Mouse (Mus musculus) naive thymus-derived CD4-positive, alpha-beta T cell, adult 2 months (primary cell): ENCODE results near the gene Ppfibp2.

Experiments
- DNase-seq: peaks from one replicate; pipeline ENCODE4 v3.0.0-alpha.2; 2011; ENCODE audit warnings: low read depth

Gene Ppfibp2

GRCm38 (mm10) chr7:107618028-107618992 lies 23.3 kb downstream of the Ppfibp2 start:
- no peak for DNase-seq

- no peak for DNase-seq
Observed at GRCm38 (mm10) chr7:107619225-107619624, 24.2 kb downstream of the Ppfibp2 start.

- DNase-seq, result no peak
Observed at GRCm38 (mm10) chr7:107620137-107620536, 25.1 kb downstream of the Ppfibp2 start.

DNA sequence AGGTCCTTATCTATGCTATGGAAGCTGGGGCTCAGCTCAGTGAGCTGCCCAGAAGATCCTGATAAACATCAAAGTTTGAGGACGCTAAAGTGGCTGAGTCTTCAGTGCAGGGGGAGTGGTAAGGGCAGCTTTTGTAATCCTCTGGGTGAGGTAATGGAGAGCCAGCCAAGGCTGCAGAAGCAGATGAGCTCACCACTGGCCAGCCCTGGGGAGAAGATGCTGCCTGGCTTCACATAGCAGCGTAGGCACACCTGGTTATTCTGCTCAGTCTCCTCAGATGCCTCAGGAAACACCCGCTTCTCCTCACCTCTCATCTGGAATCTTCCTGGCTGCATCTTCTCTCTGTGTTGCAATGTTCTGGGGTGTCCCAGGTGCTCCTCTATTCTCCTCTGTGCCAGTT lies 29.4 kb downstream of the Ppfibp2 start:
- DNase-seq, result no peak

DNA sequence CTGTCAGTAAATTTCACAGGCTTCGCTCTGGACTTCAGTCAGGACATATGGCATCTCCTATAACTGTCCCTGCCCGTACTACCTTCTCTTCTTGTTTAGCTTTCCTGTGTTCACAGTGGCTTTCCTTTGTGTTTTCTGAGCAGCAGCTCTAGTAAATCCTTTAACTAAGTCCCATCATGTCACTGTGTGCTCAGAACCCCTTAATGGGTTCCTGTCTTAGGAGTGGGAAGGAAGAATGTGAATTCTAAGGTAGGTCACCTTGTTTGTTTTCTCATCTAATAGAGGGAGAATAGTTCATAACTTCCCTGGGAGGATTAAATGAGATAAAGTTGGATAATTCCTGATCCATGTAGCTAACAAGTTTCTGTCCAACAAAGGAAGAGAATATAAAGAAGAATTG lies 30.1 kb downstream of the Ppfibp2 start, which contains the start of gene 5330417H12Rik:
Gene 5330417H12Rik, minus strand, starts transcription at position 101 of the 400 bp plus-strand sequence.
- no peak for DNase-seq

DNA sequence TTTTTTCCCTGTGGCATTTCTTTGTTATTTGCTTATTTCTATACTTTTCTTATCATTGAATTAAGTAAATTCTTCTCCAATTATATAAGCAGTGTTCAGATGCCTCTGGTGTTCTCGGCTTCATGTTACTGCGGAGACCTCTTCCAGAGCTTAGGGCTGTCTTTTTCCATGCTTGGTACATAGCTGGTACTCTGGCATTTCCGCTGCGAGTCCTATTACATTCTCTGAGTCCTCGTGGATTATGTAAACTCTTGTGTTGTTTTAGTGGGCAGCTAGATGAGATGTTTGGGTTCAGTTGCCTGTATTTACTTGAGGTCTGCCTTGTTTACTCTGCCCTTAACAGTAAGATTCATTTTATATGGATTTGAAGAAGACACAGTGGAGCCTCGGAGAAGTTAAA lies 30.8 kb downstream of the Ppfibp2 start:
- DNase-seq, result no peak

GRCm38 (mm10) chr7:107628383-107628782 lies 33.4 kb downstream of the Ppfibp2 start:
- no peak for DNase-seq

- no peak for DNase-seq
Observed at GRCm38 (mm10) chr7:107633201-107633600, 38.2 kb downstream of the Ppfibp2 start.

DNA sequence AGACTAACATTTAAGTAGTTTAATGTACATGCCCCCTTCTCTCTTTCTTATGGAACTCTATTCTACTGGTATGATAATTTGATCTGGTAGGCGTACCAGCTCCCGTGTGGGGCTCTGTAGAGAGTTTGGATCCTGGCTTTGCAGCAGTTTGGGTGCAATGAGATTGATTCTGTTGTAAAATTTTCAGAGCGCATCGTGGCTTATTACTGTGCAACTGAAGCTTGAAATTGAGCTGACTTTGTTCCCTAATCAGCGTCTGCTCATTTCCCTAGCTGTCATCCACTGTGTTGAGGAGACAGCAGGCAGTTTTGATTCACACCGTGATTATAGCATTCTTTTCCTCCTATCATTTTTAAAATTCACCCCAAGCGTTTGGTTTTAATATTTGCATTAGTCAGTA lies 42.4 kb downstream of the Ppfibp2 start:
- DNase-seq, result no peak

DNA sequence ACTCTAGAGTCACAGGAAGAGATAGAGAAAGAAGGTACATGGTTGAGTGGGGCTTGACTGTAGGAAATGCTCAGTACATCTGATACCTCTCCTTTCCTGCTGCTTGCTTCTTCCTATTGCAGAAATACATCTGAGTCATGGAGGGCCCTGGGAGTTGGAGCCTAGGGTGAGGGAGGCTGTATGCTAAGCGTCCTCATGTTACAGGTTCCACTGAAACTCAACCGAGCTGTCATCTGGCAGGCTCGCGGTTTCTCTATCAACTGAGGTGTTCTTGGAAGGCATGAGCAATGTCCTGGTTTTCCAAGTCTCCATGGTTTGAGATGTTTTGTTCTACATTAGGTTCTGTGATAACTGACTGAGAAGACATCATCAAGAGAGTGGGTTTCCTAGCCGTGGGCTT lies 43.0 kb downstream of the Ppfibp2 start:
- no peak for DNase-seq

DNA sequence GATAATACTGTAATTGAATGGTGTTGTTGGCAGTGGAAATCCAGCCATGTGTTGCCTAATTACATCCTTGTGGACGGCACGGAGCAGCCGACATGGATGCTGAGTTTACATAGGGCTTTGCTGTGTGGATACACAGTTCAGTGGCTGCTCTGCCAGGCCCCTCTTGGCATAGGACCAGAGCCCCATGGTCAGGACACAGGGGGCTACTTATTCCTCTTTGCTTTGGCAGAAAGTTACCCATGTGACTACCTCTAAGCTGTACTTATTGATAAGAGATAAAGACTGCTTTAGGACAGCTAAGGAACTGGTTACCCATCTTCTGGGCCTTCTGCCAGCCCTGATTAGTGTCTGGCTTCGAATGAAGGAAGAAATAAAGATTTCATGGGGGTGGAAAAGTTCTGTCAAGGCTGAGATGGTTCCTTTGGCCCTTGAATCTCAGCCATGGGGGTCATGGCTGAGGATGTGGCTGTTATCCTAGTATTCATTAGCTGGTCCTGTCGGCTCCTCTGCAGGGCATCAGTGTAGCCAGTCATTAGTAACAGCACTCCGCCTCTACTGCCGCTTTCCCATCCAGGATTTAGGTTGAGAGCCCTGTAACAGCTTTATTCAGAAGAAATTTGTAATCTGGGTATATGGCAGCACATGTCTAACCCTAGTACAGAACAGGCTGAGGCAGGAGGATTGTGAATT lies 47.7 kb downstream of the Ppfibp2 start:
- DNase-seq, result no peak

DNA sequence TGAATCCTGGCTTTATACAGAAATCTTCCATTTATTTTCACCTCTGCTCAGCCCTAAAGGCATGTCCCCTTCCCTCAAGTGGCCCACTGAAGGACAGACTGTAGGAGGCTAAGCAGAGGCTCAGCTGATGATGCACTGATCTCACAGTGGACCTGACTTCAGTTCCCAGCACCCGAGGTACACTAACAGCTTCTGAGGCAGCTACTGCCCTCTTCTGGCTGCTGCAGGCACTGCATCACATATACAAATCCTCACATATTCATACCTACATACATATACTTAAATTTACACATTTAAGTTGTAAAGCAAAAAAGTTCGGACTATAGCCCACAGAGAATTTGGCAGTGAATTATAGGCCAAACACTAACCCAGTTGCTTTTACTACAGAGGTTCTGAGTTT lies 50.0 kb downstream of the Ppfibp2 start:
- DNase-seq, result no peak

GRCm38 (mm10) chr7:107648937-107649688 lies 54.1 kb downstream of the Ppfibp2 start:
- DNase-seq, result no peak

GRCm38 (mm10) chr7:107649990-107650389 lies 55.0 kb downstream of the Ppfibp2 start:
- DNase-seq, result no peak

- no peak for DNase-seq
Observed at GRCm38 (mm10) chr7:107651821-107652220, 56.8 kb downstream of the Ppfibp2 start.

- no peak for DNase-seq
Observed at GRCm38 (mm10) chr7:107656451-107656850, 61.4 kb downstream of the Ppfibp2 start.

GRCm38 (mm10) chr7:107659186-107659918 lies 64.3 kb downstream of the Ppfibp2 start:
- DNase-seq, result peak; percentile 87

- DNase-seq, result peak; percentile 80
Observed at GRCm38 (mm10) chr7:107661189-107661842, 66.3 kb downstream of the Ppfibp2 start.

DNA sequence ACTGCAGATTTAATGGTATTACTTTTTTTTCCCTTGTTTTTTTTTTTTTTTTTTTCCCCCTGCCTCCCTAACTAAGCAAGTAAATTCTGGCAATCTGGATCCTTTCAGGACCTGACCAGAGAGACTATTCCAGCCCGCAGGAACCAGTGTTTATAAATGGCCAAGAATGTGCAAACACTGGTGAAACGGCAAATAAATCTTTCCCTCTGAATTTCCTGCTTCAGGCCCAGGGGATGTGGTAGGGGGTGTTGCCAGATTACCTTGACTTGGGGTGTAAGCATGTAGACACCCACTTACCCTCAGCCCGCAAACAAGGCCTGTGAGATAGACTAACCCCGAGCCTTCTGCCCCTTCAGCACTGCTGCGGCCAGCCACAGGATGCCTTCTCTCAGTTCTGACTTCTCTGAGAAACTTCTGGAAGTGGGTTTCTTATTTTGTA lies 66.9 kb downstream of the Ppfibp2 start:
- no peak for DNase-seq

GRCm38 (mm10) chr7:107663621-107664020 lies 68.6 kb downstream of the Ppfibp2 start:
- DNase-seq, result no peak
